Comparison of ENCODE assay signal across 7 mouse cellular contexts in the genomic region with DNA sequence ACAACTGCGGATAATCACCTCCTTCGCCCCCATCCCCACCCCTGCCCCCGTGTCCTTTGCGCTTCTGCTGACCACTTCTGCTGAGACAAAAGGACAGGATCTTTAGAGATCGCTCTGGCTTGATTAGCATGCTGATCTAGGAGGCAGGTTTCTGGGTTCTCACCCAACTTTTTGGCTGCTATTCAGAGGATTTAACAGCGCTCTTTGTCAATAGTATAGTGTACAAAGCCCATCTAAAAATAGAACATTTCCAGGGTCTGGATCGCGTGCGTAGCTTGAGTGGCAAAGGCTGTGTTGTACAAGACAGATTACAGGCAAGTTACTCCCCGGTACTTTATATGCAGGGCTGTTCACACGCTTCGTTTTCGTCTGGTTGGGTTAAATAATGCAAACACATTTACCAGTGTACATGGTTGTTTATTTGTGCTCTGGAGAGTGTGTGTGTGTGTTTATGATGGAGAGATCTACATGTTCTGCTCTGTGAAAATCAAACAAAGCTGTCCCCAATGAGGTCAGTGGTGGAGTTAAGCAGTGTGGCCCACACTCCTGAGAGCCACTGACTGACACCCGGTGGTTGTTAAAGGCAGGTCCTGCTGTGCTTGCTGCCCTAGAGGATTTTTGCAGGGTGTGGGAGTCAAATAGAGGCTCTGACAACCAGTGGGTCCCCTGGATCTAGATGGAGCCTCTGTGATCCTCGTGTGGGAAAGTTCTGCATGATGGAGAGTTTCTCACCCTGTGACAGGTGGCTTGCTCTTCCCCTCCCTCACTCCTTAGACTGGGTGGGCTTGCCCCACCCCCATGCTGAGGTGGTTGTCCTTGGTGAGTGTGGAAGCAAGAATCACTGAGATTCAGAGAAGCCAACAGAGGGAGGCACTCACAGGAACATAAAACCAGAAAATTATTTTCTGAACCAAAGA.
DNase-seq lines count a peak whose midpoint lies in the region; ATAC-seq lines count a peak whose summit lies in the region.

No protein-coding gene starts in this region.

- H3K4me2 ChIP-seq in embryonic facial prominence, embryonic 14.5 days (ENCODE audit: low read depth, low read length) = peak overlapping the region; percentile 65
- H3K4me2 ChIP-seq in hindbrain, embryonic 12.5 days (replicated peaks) = peak overlapping the region; percentile 61
- H3K4me2 ChIP-seq in liver, embryonic 12.5 days = peak overlapping the region; percentile 49
- peak overlapping the region; percentile 47 for H3K4me2 ChIP-seq in neural tube, embryonic 11.5 days (ENCODE audit: low read depth)

- peak; percentile 26 for DNase-seq in urinary bladder, adult 2 months (ENCODE audit: low spot score)
- DNase-seq in urinary bladder, postnatal 4 days (ENCODE audit: low spot score in 2 of 2) = no peak
- DNase-seq in embryonic facial prominence, embryonic 14.5 days (ENCODE audit: low spot score) = peak; percentile 72
- DNase-seq in neural tube, embryonic 11.5 days (ENCODE audit: low spot score) = peak; percentile 32
- DNase-seq in layer of hippocampus, adult 11-12 months (ENCODE audit: low spot score) = no peak

- peak overlapping the region; percentile 58 for H3K9ac ChIP-seq in embryonic facial prominence, embryonic 14.5 days (ENCODE audit: low read depth, low read length)
- peak overlapping the region; percentile 60 for H3K9ac ChIP-seq in hindbrain, embryonic 12.5 days
- no peak overlapping the region for H3K9ac ChIP-seq in liver, embryonic 12.5 days
- peak overlapping the region; percentile 60 for H3K9ac ChIP-seq in neural tube, embryonic 11.5 days (ENCODE audit: low read length)

- no peaks in the 10 kb centered on the region for H3K9me3 ChIP-seq in embryonic facial prominence, embryonic 14.5 days (ENCODE audit: control insufficient read depth, low read length)
- H3K9me3 ChIP-seq in hindbrain, embryonic 12.5 days (replicated peaks) = no peaks in the 10 kb centered on the region
- no peaks in the 10 kb centered on the region for H3K9me3 ChIP-seq in liver, embryonic 12.5 days (replicated peaks)
- no peaks in the 10 kb centered on the region for H3K9me3 ChIP-seq in neural tube, embryonic 11.5 days (ENCODE audit: control insufficient read depth, low read length)

- H3K27ac ChIP-seq in embryonic facial prominence, embryonic 14.5 days (replicated peaks; ENCODE audit: low read depth, low read length) = no peak overlapping the region
- H3K27ac ChIP-seq in hindbrain, embryonic 12.5 days = peak overlapping the region; percentile 63; the same call in 1 of the 2 replicates
- no peak overlapping the region for H3K27ac ChIP-seq in liver, embryonic 12.5 days
- no peak overlapping the region for H3K27ac ChIP-seq in neural tube, embryonic 11.5 days (ENCODE audit: low read depth, low read length)

- peak; percentile 87 for ATAC-seq in embryonic facial prominence, embryonic 14.5 days (ENCODE audit: low read depth)
- peak; percentile 86 for ATAC-seq in hindbrain, embryonic 12.5 days (ENCODE audit: low FRiP score)
- no peak for ATAC-seq in liver, embryonic 12.5 days
- peak; percentile 73 for ATAC-seq in neural tube, embryonic 11.5 days (ENCODE audit: insufficient read depth, low FRiP score, low TSS enrichment)

- H3K27me3 ChIP-seq in embryonic facial prominence, embryonic 14.5 days (replicated peaks; ENCODE audit: control insufficient read depth, insufficient read depth, low read length) = no peaks in the 10 kb centered on the region
- no peaks in the 10 kb centered on the region for H3K27me3 ChIP-seq in hindbrain, embryonic 12.5 days
- H3K27me3 ChIP-seq in liver, embryonic 12.5 days (replicated peaks) = peaks cover 5% of the 10 kb centered on the region
- H3K27me3 ChIP-seq in neural tube, embryonic 11.5 days (ENCODE audit: control insufficient read depth, insufficient read depth, low read length) = no peaks in the 10 kb centered on the region

- peaks cover 8% of the 10 kb centered on the region for H3K4me1 ChIP-seq in embryonic facial prominence, embryonic 14.5 days (ENCODE audit: control insufficient read depth, insufficient read depth, low read length)
- H3K4me1 ChIP-seq in hindbrain, embryonic 12.5 days = peaks cover 4% of the 10 kb centered on the region
- H3K4me1 ChIP-seq in liver, embryonic 12.5 days = 0 out of 2 replicates have a peak, but pooled peaks cover 3% of the 10 kb centered on the region
- peaks cover 6% of the 10 kb centered on the region; the same call in 1 of the 2 replicates for H3K4me1 ChIP-seq in neural tube, embryonic 11.5 days (ENCODE audit: control insufficient read depth, insufficient read depth, low read length)

- H3K4me3 ChIP-seq in embryonic facial prominence, embryonic 14.5 days (ENCODE audit: low read depth, low read length) = peak overlapping the region; percentile 35
- H3K4me3 ChIP-seq in hindbrain, embryonic 12.5 days = peak overlapping the region; percentile 41
- H3K4me3 ChIP-seq in liver, embryonic 12.5 days = peak overlapping the region; percentile 12
- peak overlapping the region; percentile 33 for H3K4me3 ChIP-seq in neural tube, embryonic 11.5 days (ENCODE audit: low read depth, low read length)

- H3K36me3 ChIP-seq in embryonic facial prominence, embryonic 14.5 days (ENCODE audit: control insufficient read depth, insufficient read depth, low read length) = no peaks in the 10 kb centered on the region
- H3K36me3 ChIP-seq in hindbrain, embryonic 12.5 days = no peaks in the 10 kb centered on the region
- H3K36me3 ChIP-seq in liver, embryonic 12.5 days = no peaks in the 10 kb centered on the region
- no peaks in the 10 kb centered on the region for H3K36me3 ChIP-seq in neural tube, embryonic 11.5 days (ENCODE audit: control insufficient read depth, insufficient read depth, low read length)

- WGBS in embryonic facial prominence, embryonic 14.5 days = 23% methylated on average over 15 of the region's 15 CpGs
- 22% methylated on average over 15 of the region's 15 CpGs for WGBS in hindbrain, embryonic 12.5 days
- WGBS in liver, embryonic 12.5 days (ENCODE audit: insufficient replicate concordance) = 21% methylated on average over 15 of the region's 15 CpGs
- WGBS in neural tube, embryonic 11.5 days = 23% methylated on average over 15 of the region's 15 CpGs

Comparison
In these comparisons a context has a peak if more than half of its experiments do, and no peak if none do; other contexts are left out.
1. DNase-seq: peak in urinary bladder, adult 2 months (single experiment), embryonic facial prominence, embryonic 14.5 days (single experiment) and neural tube, embryonic 11.5 days (single experiment); none in urinary bladder, postnatal 4 days (0 of 2) and layer of hippocampus, adult 11-12 months (single experiment).
2. Peak in every context shown above with its lines, with median percentiles within 50 percentile points of each other: H3K4me2 ChIP-seq and H3K4me3 ChIP-seq.